Mouse (Mus musculus) mature B cell (primary cell): ENCODE measurements around the gene Dgkk.
"Not testable (repeated sequence)": the region's sequence is repeated elsewhere in the genome, so short reads cannot be mapped to it uniquely, and the experiment has no call there.

Experiments
- in situ Hi-C: fragments of 300-500 bp; cut with MboI; formaldehyde crosslinking; loops from 2 replicates; pipeline ENCODE4 v1.14.3; 2019

The Dgkk gene

DNA sequence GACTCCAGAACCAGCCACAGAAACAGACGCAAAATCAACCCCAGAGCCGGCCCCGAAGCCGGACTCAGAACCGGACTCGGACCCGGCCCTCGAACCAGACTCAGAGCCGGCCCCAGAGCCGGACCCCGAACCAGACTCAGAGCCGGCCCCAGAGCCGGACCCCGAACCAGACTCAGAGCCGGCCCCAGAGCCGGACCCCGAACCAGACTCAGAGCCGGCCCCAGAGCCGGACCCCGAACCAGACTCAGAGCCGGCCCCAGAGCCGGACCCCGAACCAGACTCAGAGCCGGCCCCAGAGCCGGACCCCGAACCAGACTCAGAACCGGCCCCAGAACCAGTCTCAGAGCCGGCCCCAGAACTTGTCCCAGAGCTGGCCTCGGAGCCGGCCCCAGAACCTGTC lies at the start of gene Dgkk:
Dgkk (plus strand) TSS at position 301 of the 400 bp plus-strand sequence.
- in situ Hi-C loops = not testable (repeated sequence)

DNA sequence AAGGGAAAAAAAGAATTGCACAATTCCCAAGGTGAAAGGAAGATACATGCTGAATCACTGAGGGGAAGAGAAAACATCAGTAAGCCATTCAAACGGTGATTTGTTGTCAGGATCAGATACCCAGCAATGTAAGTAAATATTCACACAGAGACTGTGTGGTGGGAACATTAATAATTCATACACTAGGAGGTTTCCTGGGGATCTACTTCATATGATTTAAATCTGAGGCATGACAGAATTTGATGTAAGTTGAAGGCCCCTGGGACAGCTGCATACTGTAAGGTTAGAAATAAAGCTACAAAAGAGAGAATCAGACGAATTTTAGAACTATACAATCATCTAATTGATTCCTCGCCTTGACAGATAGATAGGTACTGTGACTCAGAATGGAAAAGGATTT lies 45.1 kb upstream of the Dgkk start:
- in situ Hi-C loops = no loop called here

DNA sequence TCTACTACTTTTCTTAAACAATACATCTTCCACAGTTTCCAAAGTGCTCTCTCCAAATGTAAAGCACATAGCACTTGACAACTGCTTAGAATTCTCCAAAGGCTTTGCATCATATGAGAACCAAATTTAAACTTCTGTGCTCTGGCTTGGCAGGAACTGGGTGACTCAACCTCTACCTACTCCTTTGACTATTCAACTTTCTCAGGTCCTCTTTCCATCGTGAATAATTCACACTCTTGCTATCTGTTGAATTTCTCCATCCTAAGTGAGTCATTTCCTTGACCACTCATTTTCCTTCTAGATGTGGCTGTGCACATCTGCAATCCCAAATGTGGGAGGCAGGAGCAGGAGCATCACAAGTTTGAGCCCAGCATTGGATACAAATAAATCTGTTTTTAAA lies 28.4 kb upstream of the Dgkk start:
- in situ Hi-C loops = no loop called here

DNA sequence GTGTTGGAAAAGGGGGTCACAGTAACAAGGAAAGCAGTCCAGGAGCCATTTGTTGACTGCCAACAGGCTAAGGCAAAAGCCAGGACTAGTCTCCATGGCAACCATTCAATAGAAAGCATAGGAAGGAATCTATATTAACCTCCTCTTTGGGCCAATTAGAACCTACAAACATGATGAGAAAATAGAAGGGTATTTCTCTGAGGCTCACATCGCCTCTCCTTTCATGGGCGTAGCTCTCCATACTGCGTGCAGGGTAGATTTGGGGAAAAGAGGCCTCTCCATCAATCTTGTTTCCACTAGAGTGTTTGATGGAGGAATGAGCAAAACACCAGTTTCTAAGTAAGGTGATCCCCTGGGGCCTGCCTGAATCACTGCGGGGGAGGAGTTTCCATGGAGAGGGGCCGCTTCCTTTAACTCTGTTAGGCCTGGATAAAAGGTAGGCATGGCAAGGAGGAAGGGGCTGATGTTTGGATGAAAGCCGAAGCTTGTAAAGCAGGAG lies 27.5 kb upstream of the Dgkk start:
- in situ Hi-C loops = no loop called here

DNA sequence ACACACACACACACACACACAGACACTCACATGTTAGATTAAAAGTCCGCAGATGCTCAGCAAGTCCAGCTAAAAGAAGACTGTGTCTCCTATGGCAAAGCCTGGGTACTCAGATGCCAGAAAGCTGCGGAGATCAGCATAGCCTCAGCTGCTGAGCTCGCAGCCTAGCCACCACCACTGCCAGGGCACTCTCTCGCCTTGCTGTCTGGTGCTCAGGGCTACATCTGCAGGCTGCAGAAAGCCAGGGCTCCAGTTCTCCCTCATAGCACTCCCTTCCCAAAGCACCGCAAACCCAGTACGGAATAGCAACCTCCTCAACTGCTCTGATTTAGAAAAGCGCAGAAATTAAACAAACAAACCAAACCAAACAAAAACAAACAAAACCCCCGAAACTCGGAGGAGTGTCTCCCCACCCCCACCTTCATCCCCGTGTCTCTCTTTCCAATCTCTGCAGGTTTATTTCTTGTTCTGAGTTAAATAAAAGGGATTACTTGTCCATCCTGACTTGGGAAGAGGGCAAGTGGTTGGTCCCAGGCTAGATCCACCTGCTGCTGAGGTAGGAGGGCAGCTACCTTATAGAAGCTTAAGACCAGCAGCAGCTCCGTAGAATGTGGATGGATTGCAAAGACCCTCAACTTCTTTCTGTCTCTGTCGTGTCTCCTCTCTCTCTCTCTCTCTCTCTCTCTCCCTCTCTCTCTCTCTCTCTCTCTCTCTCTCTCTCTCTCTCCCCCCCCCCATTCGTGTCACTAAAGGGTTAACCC lies 1.4 kb upstream of the Dgkk start:
- in situ Hi-C loops = no loop called here

DNA sequence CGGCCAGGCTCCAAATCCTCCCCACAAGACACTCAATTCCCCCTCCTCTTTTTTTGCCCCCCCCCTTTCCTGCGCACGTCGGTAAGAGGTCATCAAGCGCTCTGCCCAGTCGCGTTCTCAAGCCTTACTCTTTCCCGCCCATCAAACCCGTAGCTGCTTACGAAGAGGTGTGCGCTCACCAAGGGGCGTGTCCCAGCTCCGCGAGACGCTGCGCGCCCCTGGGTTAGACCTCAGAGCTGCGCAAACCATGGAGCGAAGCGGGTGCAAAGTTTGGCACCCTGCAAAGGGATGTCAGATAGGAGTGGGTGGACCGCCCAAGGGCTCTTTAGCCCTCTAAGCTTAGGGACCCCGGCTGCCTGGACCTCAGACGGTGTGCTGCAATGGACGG lies 862 bp upstream of the Dgkk start:
- in situ Hi-C loops = no loop called here

DNA sequence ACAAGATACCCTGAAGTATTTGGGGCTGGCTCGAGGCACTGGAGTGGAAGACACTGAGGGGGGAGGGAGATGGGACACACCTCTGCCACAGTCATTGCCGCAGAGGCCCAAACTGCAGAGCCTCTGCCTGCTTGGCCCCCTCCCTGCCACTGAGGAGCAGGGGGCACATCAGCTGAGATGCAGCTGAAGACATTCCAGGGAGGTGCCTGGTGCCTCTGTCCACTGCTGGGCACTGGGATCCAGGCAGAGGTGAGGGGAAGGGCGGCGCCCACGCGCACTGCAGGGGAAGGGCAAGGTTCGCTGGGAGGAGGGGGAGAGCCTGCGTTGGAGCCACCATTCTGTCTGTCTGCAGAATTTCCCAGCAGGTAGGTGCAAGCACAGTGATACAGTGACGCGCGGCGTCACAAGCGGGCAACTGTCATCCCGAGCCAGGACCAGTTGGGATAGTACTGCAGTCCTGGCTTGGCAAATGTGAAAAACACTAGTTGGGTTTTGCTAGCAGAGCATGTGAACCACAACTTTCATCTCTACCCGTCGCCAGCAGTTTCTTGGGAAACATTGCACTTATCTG lies 948 bp downstream of the Dgkk start:
- in situ Hi-C loops = no loop called here

DNA sequence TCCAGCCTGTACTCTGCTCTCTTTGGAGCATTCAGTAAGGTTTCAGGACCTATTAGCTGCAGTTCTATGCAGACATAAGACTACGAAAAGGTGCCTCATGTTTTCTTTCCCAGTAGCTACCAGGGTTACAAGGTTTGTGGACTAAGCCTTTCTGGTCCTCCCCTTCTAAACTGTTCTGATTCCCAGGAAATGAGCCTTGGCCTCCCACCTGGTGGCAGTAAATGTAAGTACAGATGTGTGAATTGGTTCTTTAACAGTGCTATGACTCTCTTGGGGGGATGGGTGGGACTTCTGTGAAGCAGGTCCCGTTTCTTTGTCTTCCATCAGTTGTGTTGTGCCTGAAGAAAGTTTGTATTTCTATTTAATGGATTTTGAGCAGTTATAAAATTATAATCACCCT lies 53.4 kb downstream of the Dgkk start:
- in situ Hi-C loops = no loop called here

DNA sequence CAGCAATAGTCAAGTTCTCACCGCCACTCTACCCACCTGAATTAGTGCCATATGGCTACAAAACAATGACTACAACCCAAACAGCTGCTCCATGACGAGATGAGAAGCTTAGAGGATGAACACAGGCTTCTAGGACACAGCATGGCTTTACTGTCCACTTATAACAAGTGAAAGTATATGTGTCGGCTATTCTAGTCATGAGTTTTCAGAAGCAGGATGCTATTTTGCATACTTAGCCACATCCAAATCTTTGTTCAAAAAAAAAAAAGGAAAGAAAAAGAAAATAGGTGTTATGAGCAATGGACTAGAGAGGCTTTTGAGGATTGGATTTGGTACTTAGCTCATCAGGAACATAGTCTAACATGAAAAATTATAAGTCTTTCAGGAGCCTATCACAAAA lies 74.4 kb downstream of the Dgkk start:
- in situ Hi-C loops = no loop called here

DNA sequence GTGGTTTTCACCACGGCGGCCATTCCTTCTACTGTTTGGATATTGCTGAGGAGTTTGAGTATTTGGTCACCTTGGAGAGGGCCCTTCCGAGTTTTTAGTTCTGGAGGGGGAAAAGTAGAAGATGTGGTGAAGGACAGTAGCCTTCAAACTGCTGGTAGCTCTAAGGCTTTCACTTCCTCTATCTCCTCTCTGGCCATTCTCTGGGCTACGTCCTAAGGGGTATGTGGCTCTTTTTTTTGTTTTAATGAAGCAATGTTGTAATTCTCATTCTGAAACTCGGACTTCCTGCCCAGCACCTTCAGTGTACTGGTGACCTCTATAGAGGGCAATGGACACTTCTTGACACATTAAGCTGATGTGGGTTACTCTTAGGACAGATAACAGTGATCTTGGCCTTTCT lies 75.0 kb downstream of the Dgkk start:
- in situ Hi-C loops = no loop called here

DNA sequence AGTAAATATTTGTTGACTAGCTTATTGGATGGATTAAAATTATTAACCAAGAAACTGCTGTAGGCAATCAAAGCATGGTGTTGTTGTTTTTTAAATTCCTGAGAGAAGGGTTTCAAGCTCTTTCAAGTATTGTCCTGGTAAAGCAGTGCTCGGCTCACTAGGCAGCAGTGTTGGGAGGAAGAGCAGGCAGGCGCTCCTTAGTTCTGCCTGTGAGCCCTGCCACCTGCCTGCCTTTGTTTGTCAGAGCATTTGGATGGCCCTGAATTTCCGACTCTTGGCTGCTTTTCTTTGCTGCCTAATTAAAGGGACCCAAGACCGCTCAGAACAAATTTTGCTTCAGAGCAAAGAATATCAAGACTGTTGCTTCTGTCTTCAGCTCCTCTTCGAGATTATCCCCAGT lies 114.8 kb downstream of the Dgkk start:
- in situ Hi-C loops = no loop called here

DNA sequence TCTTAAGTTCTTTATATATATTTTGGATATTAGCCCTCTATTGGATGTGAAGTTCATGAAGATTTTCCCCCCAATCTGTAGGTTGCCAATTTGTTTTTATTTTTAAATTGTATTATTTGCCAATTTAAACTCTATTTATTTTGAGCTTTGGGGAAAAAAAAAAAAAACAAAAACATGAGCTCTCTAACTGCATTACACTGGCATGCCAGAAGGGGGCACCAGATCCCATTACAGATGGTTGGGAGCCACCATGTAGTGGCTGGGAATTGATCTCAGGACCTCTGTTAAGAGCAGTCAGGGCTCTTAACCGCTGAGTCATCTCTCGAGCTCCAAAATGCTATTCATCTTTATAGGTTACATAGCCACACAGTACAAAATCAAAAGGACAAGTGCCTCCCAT lies 131.9 kb downstream of the Dgkk start:
- in situ Hi-C loops = no loop called here

DNA sequence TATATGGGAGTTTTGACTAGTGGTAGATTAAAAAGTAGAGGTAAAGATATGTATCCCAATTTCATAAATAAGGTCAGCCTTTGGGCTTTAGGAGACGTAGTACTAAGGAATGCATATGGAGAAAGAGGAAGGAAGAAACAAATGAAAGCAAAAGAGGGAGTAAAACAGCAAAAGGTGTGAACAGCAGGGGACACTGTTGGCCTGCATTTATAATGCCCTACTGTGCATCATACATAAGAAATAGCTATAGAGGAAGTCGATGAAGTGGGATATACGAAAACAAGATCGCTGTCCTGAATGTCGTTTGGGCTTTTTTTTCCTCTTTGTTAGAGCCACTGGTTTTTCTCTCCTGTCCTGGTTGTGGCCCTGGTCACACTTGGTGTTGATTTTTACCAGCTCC lies 143.1 kb downstream of the Dgkk start:
- in situ Hi-C loops = no loop called here

DNA sequence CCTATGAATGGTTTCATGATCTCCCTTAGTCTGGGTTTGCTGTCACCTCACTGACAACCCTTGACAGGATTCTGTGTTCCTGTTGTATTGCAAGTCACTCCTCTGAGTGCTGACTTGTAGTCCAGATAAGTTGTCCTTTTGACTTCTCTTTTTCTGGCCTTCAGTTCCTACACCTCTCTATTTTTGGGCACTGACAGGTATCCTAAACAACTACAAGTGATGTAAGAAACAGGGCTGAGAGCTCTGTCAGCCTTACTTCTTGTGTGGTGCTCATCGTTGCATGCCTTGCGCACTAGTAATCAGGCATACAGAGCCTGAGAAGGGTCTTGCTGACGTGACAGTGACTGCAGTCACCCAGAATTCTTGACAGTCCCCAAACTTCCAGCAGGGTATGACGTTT lies 147.1 kb downstream of the Dgkk start:
- in situ Hi-C loops = no loop called here

DNA sequence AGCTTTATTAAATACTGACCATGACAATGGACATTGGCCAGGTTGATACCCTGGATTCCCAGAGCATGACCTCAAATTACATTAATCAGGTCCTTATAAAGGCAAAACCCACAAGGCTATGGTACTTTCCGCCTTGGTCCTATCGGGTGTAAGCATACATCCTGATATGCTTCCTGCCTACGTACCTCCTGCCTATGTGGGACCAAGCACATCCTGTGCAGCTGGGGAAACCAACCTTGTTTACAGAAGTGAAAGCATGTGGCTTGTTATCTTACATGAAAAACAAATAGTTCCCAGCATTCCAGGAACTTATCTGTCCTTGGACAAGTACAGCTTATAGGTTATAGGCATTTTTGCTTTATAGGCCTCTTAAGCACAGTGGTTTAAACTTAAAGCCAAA lies 189.5 kb downstream of the Dgkk start:
- in situ Hi-C loops = no loop called here

DNA sequence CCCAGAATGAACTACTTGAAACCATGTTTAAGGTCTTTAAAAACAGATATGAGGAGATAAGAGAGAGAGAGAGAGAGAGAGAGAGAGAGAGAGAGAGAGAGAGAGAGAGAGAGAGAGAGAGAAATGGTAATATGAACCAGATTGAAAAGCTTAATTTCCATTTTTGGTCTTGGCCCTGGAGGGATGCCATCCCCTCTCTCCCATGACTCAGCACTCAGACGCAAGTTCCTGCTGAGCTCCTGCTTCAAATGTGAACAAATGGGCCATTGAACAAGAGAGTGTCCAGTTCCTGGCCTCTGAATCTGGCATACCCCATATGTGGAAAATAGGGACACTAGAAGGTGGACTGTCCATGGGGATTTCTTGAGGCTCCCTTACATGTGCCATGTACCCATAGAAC lies 192.8 kb downstream of the Dgkk start:
- in situ Hi-C loops = no loop called here

DNA sequence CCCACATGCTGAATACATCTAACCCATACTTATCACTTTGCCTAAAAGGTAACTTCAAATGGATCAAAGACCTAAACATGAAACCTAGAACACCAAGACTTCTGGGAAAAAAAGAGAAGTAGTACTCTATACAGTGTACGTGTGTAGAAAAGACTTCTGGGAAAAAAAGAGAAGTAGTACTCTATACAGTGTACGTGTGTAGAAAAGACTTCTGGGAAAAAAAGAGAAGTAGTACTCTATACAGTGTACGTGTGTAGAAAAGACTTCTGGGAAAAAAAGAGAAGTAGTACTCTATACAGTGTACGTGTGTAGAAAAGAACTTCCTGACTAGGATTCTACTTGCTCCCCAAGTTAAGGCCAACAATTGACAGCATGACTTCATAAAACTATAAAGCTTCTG lies 204.8 kb downstream of the Dgkk start:
- in situ Hi-C loops = not testable (repeated sequence)
